Mouse (Mus musculus) ES-E14 (cell line): ENCODE results near the gene Zfp868. TPM values are rescaled to one million over a fixed set of nuclear protein-coding genes. Genes with fewer than 3 reads are reported as not detected.
"Not testable (repeated sequence)": the region's sequence is repeated elsewhere in the genome, so short reads cannot be mapped to it uniquely, and the experiment has no call there.

Experiments used
- DNase-seq: peaks from one replicate; pipeline ENCODE4 v3.0.0-alpha.2; 2013; ENCODE audit warnings: low read depth, low spot score
- H3K27ac ChIP-seq: 2 replicates; pipeline ENCODE4 v1.5.1; 2012; ENCODE audit warnings: low read depth, mild to moderate bottlenecking, low read length, moderate library complexity, mixed read lengths; ENCODE audit not compliant: poor library complexity, insufficient read depth, severe bottlenecking
- H3K36me3 ChIP-seq: 2 replicates; pipeline ENCODE4 v1.6.1; 2012; ENCODE audit warnings: mild to moderate bottlenecking, low read length, moderate library complexity, mixed read lengths; ENCODE audit not compliant: control insufficient read depth, poor library complexity, insufficient read depth, severe bottlenecking
- H3K4me1 ChIP-seq, 2 experiments: fragments of 150-350 bp in 1 of 2; sonication (generic) in 1 of 2; 2 replicates each; pipeline ENCODE4 v1.6.1; 2012; ENCODE audit warnings: low read length in 2 of 2, mild to moderate bottlenecking in 1 of 2, mixed read lengths in 1 of 2; ENCODE audit not compliant: control insufficient read depth in 2 of 2, insufficient read depth in 2 of 2, poor library complexity in 1 of 2
- H3K4me3 ChIP-seq, 2 experiments: fragments of 150-350 bp in 1 of 2; sonication (generic) in 1 of 2; 2 replicates each; pipeline ENCODE4 v1.5.1; 2012; ENCODE audit warnings: low read length in 2 of 2, low read depth in 1 of 2, mild to moderate bottlenecking in 1 of 2, mixed read lengths in 1 of 2; ENCODE audit not compliant: insufficient read depth in 1 of 2, poor library complexity in 1 of 2, severe bottlenecking in 1 of 2
- H3K9ac ChIP-seq: 2 replicates; pipeline ENCODE4 v1.6.1; 2012; ENCODE audit warnings: low read depth, mild to moderate bottlenecking, low read length, mixed read lengths; ENCODE audit not compliant: poor library complexity, insufficient read depth, severe bottlenecking
- H3K9me3 ChIP-seq: fragments of 150-350 bp; sonication (generic); 2 replicates; pipeline ENCODE4 v1.6.1; 2012; ENCODE audit warnings: low read depth, mild to moderate bottlenecking, low read length; ENCODE audit not compliant: control insufficient read depth, insufficient read depth
- CHD2 ChIP-seq: IDR thresholded peaks from 2 replicates; pipeline ENCODE4 v1.6.1; 2014; ENCODE audit warnings: mild to moderate bottlenecking, low read depth, low read length, inconsistent platforms
- HCFC1 ChIP-seq: IDR thresholded peaks from 2 replicates; pipeline ENCODE4 v1.6.1; 2012; ENCODE audit warnings: low read length, inconsistent platforms, borderline replicate concordance; ENCODE audit not compliant: insufficient read depth
- MAFK ChIP-seq: IDR thresholded peaks from 2 replicates; pipeline ENCODE4 v1.6.1; 2014; ENCODE audit warnings: mild to moderate bottlenecking, low read depth, low read length, inconsistent platforms; ENCODE audit not compliant: insufficient read depth
- ZC3H11A ChIP-seq: IDR thresholded peaks from 2 replicates; pipeline ENCODE4 v1.6.1; 2012; ENCODE audit warnings: low read depth, mild to moderate bottlenecking, inconsistent platforms, low read length, borderline replicate concordance
- ZNF384 ChIP-seq: IDR thresholded peaks from 2 replicates; pipeline ENCODE4 v1.6.1; 2012; ENCODE audit warnings: low read depth, low read length, inconsistent platforms
- in situ Hi-C, 2 experiments: fragments of 600-800 bp; cut with MboI; formaldehyde crosslinking; loops; one replicate each; pipeline ENCODE4 v1.15.1; 2025; ENCODE audit warnings: low sequenced_read_pairs in 2 of 2, inconsistent platforms in 1 of 2; ENCODE audit not compliant: unreplicated experiment in 2 of 2
- total RNA-seq: library from RNA; depleted of rRNA; stranded (reverse); fragments of 300-350 nt; gene quantifications from 2 replicates; pipeline ENCODE4 v1.2.3, GENCODE M21; 2012; rRNA removed

Zfp868 gene
- total RNA-seq = 12.6 and 21.2 TPM in 2 replicates

- Histone ChIP-seq H3K9ac (peak within 1 kb of the TSS; percentile 99), H3K4me1 (peaks cover 0 to 3% of the 10 kb centered on the region in 2 experiments; a peak in 1 of 4 replicates), H3K9me3 (no peaks in the 10 kb centered on the region), H3K36me3 (no peaks in the 10 kb centered on the region), H3K27ac (peak within 1 kb of the TSS; percentile 92), H3K4me3 (peak within 1 kb of the TSS; percentile 96 to 97)
- peak; percentile 96 for DNase-seq
- in situ Hi-C loops = no loop called here
- TF ChIP-seq CHD2 (peak; percentile 77; the same call in 1 of the 2 replicates), ZC3H11A (no peak), HCFC1 (peak; percentile 76; the same call in 1 of the 2 replicates)
These were observed at the start of gene Zfp868 for GRCm38 (mm10) chr8:69625095-69625789. Gene Zfp868 (minus strand): TSS chr8:69625548.

GRCm38 (mm10) chr8:69665051-69665450, 39.7 kb upstream of the Zfp868 start:
- H3K4me3 ChIP-seq, H3K4me1 ChIP-seq, H3K9me3 ChIP-seq, H3K9ac ChIP-seq, H3K27ac ChIP-seq, in situ Hi-C loops, DNase-seq, H3K36me3 ChIP-seq: not testable (repeated sequence)

- Histone ChIP-seq H3K36me3 (no peaks in the 10 kb centered on the region), H3K9ac (no peak overlapping the region), H3K9me3 (no peaks in the 10 kb centered on the region), H3K27ac (no peak overlapping the region), H3K4me1 (no peaks in the 10 kb centered on the region), H3K4me3 (no peak overlapping the region)
- in situ Hi-C loops = no loop called here
- TF ChIP-seq MAFK = no peak
- TF ChIP-seq ZNF384 = no peak
- no peak for TF ChIP-seq CHD2
- TF ChIP-seq HCFC1 = no peak
- no peak for TF ChIP-seq ZC3H11A
- DNase-seq = no peak
These were observed 35.9 kb upstream of the Zfp868 start for GRCm38 (mm10) chr8:69661294-69661693.

- Histone ChIP-seq H3K27ac (no peak within 1 kb of the TSS), H3K9ac (peak within 1 kb of the TSS; percentile 67), H3K4me3 (peak within 1 kb of the TSS; percentile 76 to 90), H3K4me1 (no peaks in the 10 kb centered on the region), H3K36me3 (no peaks in the 10 kb centered on the region), H3K9me3 (no peaks in the 10 kb centered on the region)
- peak; percentile 86 for DNase-seq
- no peak for TF ChIP-seq ZC3H11A
- 0 out of 2 replicates have a peak, but pooled peaks have one; percentile 27 for TF ChIP-seq CHD2
- no peak for TF ChIP-seq ZNF384
- no peak for TF ChIP-seq HCFC1
- TF ChIP-seq MAFK = no peak
- in situ Hi-C loops = no loop called here
These were observed 29.1 kb upstream of the Zfp868 start, which contains the start of gene Zfp964 for GRCm38 (mm10) chr8:69654358-69654981. Gene Zfp964 (plus strand): TSS chr8:69654479.
